Mouse (Mus musculus): ENCODE measurements at regions not wholly inside any gene's neighbourhood (a gene's known extent, or its start where the extent isn't known, plus 50 kb on each side); places are given as distances from the start of the nearest gene placed in this dataset.

DNA sequence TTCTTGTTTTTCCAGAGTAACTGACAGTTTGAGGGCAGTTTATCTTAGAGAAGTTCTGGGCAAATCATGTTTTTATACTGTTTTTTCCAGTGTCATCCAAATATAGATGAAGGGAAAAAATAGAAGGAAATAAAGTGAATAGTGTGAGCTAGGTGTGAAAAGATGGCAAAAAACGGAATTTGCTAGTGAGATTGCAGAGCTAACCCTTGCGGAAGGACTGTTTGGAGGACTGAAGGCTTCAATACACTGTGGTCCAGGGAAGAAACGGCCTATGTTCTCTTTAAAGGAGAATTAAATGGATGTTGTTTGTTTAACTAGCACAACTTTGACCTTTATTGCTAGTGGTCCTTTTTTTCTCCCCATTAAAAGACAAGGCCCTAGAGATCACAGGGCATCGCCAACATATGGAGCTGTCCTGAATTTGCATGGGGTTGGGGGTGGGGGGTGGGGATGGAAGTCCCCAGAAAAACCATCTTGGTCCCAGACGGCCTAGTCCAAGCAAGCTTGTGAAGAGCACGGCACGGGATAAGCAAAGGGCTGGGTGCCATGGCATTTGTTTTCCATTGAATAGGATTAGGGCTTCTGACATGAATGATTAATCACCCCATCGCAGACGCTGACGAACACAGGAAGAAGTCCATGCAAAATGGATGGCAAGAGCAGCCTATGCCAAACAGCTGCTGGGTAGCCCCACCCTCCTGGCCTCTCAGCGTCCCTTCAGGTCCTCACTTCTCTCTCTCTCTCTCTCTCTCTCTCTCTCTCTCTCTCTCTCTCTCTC is 480.0 kb downstream of the Nuf2 start:
- DNase-seq (ENCODE audit: low spot score in 2 of 2): no peak

DNA sequence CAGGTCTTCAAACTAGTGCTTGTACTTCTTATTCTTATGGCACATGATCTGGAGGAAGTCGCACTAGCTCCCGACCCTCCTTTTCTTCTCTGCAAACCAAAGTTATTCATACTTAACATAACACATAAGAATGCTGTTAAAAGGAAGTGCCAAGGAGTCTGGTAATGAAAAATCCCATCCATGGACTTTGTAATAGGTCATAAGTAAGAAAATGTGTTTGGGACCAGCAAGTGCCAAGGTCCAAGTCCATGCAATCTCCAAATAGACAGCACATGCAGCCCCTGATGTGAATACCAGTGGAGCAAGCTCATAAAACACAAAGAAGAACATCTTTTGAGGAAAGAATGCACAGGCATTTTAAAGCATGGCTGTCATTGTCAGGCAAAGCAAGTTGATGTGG is 481.4 kb downstream of the Nuf2 start:
- DNase-seq (ENCODE audit: low spot score in 2 of 2): no peak

DNA sequence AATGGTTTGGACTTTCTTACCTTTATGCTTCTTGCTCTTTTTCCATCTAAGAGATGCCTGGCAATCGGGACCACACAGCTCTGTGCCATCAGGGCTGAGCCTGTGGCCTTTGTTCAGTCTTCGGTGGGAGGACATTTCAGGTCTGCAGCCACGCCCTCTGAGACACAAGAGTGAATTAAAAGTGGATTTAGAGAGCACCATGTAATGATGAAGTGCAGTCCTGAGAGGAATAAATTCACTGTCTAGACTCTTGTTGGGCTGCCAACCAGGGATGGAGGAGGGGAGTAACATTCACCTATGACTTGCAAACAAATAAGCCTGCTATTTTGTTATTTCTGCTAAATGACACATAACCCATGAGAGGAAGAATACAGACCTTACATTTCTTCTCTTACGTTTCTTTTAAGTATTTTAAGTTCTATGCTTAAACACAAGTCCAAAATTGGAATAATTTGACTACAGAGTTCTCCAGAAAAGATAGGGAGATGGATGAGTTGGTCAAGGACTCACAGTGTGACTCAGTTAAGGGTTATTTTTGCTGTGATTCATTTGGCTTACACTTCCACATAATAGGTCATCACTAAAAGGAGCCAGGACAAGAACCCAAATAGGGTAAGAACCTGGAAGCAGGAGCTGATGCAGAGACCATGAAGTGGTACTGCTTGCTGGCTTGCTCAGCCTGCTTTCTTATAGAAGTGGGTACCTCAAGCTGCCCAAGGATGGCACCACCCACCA is 484.3 kb downstream of the Nuf2 start:
- no peak for DNase-seq (ENCODE audit: low spot score in 2 of 2)

DNA sequence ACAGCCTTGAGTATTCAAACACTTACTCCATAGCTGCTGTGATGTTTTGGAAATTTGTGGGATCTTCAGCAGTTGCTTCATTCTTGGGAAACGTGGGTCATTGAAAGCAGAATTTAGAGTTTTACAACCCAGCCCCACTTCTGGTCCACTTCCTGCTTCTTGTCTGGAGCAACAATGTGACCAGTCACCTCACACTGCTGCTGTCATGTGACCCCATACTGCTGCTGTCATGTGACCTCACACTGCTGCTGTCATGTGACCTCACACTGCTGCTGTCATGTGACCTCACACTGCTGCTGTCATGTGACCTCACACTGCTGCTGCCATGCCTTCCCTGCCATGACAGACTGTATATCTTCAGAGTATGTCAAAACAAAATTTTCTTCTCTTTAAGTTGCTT is 497.7 kb downstream of the Nuf2 start:
- DNase-seq (ENCODE audit: low spot score in 2 of 2): no peak

DNA sequence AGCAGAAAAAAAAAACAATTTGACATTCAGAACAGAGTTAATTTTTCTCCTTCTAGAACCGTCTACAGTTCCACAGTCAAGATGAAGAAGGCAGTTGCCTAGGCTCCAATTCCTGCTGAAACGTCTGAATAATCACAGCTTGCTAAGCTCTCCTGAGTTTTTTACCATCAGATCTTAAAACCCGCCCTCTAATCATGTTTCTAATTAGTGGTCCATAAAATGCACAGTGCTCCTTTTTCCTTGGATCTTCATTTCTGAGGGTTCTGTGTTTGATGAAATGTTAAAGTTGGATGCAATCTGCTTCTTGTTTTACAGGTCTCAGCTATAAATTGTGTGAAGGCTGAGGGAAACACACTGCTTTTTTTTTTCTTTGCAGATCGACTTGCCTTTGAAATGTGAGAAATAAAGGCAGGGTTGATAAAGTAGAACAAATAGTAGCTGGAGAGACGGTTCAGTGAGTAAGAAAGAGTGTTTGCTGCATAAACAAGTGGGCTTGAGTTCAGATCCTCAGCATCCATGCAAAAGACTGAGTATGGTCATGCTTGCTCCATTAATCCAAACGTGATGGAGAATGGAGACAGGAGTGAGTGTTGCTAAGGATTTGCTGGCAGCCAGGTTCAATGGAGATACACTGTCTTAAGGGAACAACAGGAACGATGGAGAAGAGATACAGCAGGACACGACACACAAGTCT is 499.3 kb downstream of the Nuf2 start:
- no peak for DNase-seq (ENCODE audit: low spot score in 2 of 2)

DNA sequence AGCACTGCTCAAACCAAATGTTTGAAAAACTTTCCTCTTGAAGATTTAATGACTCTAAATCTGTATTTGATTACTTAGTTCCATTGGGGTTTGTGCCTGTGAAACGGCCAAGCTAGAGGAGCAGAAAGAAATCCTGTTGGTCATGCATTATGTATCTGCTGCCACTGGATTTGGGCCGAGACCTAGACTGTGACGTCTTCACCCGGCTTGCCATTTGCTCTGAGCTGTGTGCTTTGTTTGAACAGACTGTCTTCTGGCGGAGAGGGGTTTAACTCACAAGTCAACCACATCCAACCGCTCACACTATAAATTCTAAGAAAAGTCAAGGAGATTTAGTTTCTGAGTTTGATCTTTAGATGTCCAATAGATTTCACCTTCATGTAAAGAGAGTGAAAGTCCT is 503.6 kb downstream of the Nuf2 start:
- DNase-seq (ENCODE audit: low spot score in 2 of 2): no peak

DNA sequence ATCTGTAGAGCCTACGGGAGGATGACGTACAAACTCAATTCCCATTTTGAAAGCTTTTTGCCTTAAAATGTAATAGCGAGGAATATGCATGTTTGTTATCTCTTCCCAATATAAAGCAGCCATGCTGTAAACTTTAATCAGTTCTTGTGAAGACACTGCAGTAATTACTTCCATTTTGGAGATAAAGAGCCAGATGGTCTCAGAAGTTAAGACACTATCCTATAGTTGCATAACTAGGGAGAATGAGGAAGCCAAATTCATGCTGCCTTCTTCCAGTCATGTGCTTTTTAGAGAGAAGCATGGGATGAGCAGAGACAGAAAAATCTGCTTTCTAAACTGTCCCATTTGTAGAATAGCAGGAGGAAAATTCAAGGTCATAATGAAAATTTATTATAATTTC is 504.0 kb downstream of the Nuf2 start:
- DNase-seq (ENCODE audit: low spot score in 2 of 2): no peak

DNA sequence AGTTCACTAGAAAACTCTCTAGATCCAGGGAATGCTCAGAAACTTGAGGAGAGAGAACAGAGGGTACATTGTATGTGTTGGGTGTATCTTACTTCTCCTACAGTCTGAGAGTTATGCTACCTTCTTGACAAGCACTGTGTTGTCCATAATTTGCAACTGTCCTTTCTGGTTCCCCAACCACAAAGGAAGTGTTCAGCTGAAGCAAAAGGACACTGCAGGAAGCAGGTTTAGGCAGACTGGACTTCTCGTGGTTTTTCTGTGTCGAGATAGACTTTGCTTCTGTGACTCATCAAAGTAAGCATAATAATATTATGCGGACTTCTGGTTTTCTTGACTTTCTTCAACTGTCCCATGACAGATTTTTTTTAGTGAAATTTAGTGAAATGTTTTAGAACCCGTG is 506.7 kb downstream of the Nuf2 start:
- DNase-seq (ENCODE audit: low spot score in 2 of 2): no peak

DNA sequence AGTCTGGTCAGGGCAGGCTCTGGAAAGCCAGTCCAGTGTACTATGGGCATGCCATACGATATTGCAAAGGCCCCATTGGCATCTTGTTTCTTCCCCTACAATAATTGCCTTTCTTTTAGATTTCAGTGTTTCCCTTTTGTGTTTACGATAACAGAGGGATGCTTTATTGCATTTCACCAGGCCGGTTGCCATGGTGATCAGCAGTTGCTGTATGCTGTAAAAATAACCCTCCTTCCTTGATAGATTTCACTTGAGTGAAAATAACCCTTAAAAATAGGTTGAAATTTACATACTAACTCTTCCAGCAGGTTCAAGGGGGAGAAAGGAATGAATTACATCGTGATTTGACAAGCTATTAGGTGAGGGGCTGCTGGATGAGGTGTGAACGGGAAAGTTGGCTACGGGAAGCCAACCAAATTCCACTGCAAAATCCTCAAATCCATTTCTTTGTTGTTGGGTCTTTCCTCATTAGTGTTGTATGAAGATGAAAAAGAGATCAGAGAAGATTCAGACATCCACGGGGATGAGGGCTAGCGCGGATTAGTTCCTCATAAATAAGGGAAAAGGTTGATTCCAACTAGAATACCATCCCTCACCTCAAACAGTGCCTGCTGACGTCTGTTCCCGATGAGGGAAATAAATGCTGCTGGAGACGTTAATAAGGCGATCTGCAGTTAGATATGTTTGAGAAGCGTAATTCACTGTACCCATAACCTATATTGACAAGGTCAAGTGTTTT is 539.6 kb downstream of the Nuf2 start:
- DNase-seq (ENCODE audit: low spot score in 2 of 2): no peak

DNA sequence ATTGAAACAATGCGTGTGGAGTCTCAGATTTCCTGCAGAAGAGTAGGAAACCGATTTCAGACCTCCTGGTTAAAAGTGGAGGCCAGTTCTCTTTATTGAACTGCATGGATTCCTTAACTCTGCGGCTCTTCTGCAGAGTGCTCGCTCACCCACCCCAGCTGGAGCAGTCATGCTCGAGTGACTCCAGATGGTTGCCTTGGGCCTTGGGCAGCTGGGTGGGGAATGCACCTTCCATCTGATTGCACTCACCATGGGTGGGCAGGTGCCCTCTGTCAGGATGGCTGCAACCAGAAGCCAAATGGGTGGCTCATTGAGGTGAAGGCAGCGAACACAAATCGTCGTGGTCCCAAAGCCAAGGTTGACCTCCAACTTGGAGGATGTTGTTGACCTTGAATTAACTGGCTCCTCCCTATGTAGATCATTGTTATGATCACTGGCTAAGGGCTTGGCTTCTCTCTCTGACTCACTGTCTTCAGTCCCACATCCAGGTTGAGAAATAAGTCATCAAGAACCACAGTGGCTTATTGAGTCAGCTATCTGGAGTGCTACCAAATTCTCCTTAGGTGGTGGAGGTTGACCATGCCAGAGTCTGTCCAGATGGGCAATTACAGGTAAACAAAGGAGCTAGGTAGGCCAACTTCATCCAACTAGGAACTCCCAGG is 543.1 kb upstream of the Pbx1 start:
- no peak for DNase-seq (ENCODE audit: low spot score in 2 of 2)

DNA sequence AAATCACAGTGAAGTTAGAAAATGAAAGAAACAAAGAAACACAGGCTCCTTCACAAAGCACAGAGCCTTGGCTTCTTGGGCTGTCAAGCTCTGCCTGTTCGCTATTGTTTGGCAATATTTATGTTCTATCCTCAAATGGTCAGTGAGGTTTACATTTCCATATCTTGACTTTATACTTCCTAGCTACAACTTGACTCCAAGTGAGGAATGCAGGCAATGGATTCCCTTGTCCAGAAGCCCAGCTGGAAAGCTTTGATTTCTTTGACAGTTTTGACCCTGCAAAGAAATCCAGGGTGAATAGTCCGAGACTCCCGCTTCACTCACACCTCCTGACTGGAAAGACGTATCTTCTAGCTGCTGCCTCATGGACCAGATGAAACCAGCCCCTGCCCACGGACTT is 537.3 kb upstream of the Pbx1 start:
- no peak for DNase-seq (ENCODE audit: low spot score in 2 of 2)

DNA sequence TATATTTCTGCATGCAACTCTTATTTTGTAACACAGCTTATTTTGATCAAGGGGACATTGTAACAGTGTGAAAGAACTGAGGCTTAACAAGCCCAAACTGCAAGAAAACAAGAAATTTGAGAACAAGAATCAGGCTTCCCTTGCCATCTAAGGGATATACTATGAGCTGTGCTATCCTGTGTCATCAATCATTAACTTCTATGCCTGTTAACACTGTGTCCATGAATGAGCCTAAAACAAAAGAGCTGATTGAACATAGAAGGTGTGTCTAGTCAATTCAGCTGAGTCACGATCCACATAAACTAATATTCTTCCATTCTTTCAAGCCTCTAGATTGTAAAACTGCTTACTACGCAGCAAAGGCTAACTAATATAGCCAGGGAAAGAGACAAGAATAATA is 535.3 kb upstream of the Pbx1 start:
- DNase-seq (ENCODE audit: low spot score in 2 of 2): no peak

DNA sequence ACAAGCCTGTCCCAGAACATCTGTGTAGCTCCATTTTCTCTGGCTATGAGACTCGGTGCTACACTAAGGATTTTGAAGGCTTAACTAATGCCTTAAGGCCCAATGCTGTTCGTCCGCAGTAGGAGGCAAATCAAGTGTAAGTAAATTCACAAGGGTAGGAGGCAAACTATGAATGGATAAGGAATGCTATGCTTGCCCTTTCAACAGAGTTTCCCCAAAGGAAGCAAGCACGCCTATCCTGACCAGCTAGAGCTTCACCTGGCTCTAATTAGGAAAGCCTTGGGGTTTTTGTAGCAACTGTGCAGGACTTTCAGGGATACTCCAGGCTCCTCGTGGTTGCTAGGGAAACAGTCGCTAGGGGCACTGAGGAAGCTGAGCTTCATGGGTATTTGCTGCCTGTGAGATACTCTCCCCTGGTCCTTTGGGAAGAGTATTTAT is 532.4 kb upstream of the Pbx1 start:
- DNase-seq (ENCODE audit: low spot score in 2 of 2): no peak

DNA sequence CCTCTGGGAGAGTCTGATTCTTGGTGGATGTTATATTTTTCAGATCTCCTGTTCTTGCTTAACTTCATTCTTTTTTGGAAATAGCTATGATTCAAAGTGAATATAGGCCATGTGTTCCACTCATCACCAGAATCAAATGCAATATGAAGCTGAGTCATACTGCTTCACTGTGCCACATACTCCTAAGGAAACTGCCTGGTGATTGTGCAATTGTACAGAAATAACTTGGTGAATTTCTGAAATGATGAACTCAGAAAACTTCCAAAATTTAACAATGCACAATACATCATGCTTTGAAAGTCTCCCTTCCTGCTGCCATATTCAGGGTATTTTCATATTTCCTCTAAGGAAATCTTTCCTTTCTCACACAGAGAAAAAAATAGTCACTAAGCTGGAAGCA is 518.9 kb upstream of the Pbx1 start:
- DNase-seq (ENCODE audit: low spot score in 2 of 2): no peak

DNA sequence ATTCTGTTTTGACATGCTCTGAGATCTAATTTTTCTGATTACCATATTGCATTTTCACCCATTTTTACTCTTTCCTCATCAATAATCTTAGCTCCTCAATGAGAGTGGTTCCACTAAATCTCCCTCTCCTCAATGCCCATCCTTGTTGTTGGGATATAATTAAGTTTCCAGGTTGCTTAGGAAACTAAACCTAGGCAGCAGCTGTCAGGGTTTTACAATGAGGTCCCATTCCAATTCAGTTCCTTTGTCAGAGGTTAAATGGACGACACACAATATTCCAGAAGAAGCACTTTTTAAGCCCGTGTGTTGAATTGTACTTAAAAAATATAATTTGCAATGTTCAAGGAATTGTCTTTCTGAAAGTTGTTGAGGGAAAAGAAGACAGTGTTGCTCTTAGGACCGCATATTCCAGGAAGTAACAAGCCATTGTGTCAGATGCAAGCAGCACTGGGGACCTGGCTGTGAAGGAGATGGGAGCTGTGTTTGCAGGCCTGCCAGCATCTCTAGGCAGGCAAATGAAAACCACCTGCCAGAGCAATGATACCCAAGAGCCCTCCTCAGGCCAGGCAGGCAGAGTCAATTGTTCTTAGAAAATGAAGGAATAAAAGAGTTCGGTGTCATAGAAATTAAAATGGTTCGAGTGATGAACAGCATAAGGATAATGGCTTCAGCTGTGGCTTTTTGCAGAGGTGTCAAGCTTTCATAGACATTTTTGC is 492.2 kb upstream of the Pbx1 start:
- no peak for DNase-seq (ENCODE audit: low spot score in 2 of 2)

DNA sequence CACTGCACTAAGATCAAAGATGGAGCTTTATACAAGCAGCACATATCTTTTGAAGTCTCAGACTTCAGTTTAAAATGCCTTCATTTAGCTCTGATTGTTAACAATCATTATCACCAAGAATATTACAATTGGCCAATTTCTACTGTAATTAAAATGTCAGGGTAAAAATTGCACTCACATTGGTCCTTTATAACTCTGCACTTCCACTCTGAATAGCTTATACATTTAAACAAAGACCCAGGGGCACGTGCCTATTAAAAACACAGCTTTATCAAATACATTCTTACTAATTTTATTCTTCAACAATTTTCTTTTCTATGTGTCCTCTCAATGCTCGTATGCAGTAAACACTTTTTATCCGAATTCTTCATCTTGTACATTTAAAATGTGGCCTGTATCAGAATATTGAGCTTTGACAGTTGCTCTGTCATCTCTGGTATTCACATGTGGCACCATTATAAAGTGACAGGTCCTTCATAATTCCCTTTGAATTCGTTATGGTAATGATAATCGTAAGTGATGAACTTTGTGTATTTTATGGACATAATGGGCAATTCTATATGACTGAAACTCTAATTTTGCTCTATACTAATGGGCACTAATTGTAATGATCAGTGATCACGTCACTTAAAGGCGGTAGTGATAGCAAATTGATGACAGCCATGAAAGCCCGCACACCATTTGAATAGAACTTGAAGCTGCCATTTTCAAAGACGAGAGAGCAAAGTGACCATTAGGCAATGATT is 486.4 kb upstream of the Pbx1 start:
- no peak for DNase-seq (ENCODE audit: low spot score in 2 of 2)

DNA sequence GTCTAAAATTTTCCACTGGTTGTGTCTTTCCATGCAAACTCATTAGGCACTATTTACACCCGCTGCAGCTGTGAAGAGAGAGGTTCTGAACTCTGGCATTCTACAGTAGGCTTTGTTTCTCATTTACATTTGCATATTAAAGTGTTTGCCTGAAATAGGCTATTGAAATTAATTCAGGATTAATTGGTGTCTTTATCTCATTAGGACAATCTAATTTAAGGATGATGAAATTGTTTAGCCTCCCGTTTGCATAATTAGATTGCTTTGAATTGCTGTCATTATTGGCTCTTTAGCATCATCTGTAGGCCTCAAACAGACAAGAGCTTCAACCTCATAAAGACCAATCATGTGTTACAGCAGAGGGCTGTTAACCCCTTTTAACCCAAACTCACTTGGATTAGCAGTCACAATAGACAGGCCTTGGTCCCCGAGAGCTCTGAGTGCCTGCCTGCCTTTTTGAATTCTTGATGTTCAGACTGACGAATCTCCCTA is 476.7 kb upstream of the Pbx1 start:
- no peak for DNase-seq (ENCODE audit: low spot score in 2 of 2)

DNA sequence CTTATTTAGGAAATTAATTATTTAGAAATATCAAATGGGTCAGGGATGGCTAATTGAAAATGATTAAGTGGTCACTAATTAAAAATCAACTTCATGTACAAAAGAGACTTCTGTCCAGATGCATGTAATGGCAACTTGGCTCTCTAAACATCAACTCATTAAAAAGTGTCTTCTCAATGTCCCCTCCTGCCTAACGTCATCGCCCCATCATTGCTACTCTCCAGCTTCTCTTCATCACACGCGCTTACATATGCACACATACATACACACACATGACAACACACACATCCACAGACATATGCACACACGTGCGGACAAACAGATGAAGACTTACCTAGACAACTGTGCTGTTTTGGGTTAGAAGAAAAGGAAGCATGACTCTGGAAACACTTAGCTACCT is 476.1 kb upstream of the Pbx1 start:
- no peak for DNase-seq (ENCODE audit: low spot score in 2 of 2)

DNA sequence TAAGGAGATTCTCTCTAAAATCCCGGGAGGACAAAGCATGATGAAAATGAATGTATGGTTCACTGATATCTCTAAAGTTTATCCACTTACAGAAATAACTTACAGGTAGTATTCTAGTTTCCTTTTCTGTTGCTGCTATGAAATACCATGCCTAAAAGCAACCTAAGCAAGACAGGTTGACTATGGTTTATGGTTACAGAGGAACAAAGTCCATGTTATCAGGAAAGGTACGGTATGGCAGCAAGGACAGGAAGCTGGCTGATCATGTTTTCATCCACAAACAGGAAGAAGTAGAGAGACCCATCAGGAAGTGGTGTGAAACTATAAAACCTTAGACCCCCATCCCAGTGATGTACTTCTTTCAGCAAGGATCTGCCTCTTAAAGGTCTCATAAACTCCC is 466.4 kb upstream of the Pbx1 start:
- no peak for DNase-seq (ENCODE audit: low spot score in 2 of 2)

DNA sequence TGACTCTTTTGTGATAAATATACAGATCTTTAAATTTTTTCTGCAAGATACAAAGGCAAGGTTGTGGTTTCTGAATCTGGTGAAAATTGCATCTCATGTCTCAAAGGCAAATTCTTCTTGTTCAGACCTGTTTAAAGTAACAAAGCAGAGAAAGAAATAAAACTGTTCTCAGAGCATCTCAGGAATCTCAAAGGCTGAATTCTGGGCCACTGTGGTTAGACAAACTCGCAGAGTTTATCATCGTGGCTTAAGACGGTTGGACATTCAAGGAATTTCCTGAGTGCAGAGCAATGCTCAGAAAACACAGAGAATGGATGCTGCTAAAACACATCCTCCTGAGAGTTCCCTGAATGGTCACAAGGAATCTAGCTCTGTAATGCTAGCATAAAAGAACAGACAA is 429.5 kb upstream of the Pbx1 start:
- no peak for DNase-seq (ENCODE audit: low spot score in 2 of 2)

Data from urinary bladder, adult 18-20 months (tissue).